Mouse (Mus musculus) urinary bladder, postnatal 4 days (tissue): ENCODE results near the gene Sox4.

ENCODE experiments used
- DNase-seq, 2 experiments: peaks; one replicate each; pipeline ENCODE4 v3.0.0; 2021 to 2022; ENCODE audit warnings: low spot score in 2 of 2

The Sox4 gene

GRCm38 (mm10) chr13:28947740-28948441 lies 5.6 kb downstream of the Sox4 start:
- no peak for DNase-seq

DNA sequence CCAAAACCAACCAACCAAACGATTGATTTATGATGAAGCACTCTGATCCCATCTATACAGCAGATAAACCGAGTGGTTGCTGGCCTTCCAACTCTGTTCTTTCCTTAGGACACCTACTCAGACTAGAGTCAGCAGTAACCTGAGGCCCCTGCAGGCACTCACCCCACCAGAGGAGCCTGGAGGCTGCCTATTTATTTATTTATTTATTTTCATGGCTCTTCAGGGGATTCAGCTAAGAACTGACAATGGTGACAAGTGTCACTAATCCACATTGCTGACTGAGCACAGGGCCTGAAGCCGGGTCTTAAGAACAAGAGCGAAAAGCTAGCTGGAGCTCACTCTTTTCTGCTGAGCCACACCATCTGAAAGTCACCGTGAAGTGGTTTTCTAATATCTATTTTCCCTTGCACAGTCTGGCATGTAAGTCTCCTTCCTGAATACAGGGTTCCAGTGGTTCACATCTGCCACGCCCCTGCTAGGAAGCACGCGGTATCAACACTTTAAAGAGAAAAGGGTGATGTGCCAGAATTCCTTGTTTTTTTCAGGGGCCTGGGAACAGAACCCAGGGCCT lies 6.9 kb downstream of the Sox4 start:
- DNase-seq: no peak

DNA sequence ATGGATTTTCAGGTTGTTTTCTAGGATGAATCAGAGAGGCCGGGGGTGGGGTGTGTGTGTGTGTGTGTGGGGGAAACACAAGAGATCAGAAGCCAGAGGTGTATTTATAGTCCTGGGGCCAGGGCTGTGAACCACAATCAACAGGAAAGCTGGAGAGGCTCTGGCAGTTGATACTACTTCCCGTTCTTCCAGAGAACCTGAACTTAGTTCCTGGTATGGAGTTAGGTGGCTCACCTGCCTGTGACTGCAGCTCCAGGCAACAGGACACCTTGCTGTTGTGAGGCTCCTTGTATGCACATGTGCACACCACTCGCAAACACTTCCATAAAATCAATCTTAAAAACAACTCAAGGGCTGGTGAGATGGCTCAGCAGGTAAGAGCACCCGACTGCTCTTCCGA lies 7.8 kb downstream of the Sox4 start:
- no peak for DNase-seq

GRCm38 (mm10) chr13:28942926-28943325 lies 10.6 kb downstream of the Sox4 start:
- no peak for DNase-seq

DNA sequence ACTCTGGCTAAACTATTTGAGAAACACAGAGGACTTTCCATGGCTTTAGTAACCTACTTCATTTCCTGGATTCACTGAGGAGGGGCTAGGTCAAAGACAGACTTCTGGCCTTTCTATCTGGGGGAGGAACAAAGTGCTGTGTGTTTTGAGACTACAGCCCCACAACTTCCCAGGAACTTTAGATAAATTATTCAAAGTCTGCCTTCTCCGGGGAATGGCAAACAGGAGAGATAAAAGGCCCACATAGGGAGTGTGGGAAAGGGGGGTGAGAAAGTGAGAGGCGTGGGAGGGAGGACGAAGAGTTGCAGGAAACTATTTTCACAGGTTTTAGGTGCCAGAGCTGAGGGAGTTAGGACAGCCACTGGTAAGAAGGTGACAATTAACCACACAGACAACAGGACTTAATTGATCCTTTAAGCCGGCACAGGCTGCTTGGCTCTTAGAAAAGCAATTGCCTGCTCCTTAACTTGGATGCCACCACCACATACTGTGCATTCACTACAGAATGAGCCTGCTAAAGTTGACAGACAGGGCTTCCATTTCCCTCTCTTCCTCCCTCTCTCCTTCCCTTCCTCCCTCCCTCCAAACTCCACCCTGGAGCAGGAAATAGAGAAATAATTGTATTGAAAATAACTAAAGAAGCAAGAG lies 11.4 kb downstream of the Sox4 start:
- no peak for DNase-seq

DNA sequence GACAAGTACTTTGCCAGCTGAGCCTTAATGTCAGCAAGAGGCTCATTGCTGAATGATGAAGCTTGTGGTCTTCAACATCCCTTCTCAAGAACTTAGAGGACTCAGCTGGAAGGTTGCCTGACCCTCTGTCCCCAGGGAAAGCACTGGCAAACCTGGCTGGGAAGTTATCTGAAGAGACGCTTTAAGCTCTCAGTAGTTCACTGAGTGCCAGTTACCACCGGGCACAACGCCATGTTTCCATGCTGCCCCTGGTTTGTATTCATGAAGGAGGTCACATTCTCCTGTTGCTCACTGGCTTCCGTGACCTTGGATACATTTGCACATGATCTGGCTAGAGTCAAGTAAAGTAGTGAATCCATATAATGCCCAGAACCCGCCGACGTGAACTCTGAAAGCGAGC lies 20.1 kb downstream of the Sox4 start:
- DNase-seq: no peak

- no peak for DNase-seq
These were observed 21.7 kb downstream of the Sox4 start for GRCm38 (mm10) chr13:28931776-28932175.

- no peak for DNase-seq
These were observed 22.2 kb downstream of the Sox4 start for GRCm38 (mm10) chr13:28931266-28931665.

GRCm38 (mm10) chr13:28930364-28930763 lies 23.1 kb downstream of the Sox4 start:
- no peak for DNase-seq

DNA sequence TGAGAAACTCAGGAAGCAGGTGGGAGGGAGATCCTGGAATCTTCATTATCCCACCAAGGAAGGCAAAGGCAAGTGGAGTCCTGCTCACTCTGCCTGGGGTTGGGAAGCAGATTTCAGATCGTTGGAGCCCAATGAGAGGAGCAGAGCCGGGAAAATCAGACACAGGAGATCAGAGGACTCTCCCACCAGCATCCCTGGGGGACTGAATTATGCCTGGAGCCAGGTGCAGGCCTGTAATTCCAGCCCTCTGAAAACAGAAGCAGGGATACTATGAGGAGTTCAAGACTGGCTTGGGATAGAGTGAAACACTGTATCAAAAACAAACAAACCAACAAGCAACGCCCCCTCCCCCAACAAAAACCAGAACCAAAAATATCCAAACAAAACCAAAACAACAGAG lies 23.6 kb downstream of the Sox4 start:
- no peak for DNase-seq

- DNase-seq: no peak
These were observed 30.4 kb downstream of the Sox4 start for GRCm38 (mm10) chr13:28923136-28923535.

DNA sequence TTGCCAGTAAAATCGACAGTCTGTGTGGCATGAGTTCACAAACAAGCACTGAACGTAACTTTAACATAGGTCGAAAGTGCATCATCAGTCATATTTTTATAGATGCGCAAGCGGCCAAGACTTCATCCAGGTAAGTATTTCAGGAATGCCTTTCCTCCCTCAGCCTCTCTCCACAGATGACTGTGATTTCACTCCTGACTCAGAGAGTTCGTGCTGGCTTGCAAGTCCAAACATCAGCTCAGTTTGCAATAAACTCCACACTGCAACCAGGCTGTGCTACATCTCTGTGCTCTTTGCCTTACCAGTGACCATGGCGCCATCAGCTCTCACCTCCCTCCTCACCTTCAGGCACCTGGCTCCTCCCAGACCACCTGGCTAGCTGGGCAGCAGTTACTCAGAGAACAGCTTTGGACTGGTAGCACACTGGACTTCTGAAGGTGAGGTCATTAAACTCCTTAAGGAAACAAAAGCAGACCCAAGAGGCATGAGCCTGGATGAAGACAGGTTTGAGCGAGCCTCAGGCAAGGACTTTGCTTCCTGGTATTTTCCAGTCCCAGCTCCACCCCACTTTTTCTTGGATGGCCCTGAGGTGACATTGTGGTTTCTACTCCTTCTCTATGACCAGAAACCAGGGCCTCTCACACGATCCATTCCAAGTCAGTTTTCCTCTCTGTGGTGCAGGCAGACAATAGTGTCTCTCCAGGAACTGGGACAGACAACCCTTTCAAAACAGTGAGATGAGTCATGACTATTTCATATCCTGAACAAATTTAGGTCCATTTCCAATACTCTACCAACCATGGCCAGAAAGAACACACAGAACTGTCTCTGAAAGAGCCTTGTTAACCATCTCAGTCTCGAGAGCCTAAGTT lies 35.9 kb downstream of the Sox4 start:
- no peak for DNase-seq

DNA sequence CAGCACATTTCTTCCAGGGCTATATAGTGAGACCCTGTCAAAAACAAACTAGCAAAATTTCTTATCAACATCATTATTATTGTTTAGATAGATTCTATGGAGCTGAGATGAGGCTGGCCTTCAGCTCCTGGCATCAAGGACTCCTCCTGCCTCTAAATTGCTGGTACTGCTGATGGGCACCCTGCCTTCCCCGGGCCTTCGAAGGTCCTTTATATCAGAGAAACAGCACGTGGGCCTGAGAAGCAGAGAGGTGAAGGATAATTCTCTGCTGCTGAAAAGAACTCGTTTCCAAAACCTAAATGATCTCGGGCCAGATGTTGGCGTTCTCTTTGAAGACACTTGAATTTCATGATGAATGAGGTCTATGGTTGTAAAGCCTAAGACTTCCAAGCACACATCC lies 39.9 kb downstream of the Sox4 start:
- no peak for DNase-seq

DNA sequence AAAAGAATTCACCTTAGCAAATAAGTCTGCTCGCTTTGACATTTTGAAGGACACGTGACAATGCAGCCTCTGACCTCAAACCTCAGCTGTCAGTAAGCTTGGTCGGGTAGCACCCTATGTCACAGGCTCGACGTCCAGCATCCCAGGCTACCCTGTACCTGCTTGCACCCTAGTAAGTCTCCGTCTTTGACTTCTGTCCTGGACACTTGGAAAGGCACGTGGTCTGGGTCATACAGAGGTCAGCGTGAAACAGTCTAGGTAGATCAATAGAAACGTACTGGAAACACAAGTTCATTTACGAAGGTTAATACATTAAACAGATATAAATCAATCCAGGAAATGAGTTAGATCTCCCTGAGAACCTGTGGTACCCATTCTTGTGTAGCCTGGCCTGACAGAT lies 46.5 kb downstream of the Sox4 start:
- no peak for DNase-seq
